Mouse (Mus musculus): ENCODE results near the gene Rpl23. TPM values are rescaled to one million over a fixed set of nuclear protein-coding genes. Genes with fewer than 3 reads are reported as not detected.

Rpl23 gene
- 596 and 632 TPM in 2 replicates for polyA plus RNA-seq (2015; fragmentation: Nextera tagmentation; extraction: Ambion mirVana)

GRCm38 (mm10) chr11:97781832-97782563 lies at the start of gene Rpl23:
Rpl23 (minus strand) TSS chr11:97782437.
- ATAC-seq (ENCODE audit: insufficient number of reproducible peaks, insufficient read depth, low FRiP score, low TSS enrichment, low read depth) = peak; percentile 91
- Histone ChIP-seq H3K36me3 (peaks cover 40% of the 10 kb centered on the region), H3K27ac (peak within 1 kb of the TSS; percentile 95), H3K27me3 (no peaks in the 10 kb centered on the region), H3K4me1 (peaks cover 20% of the 10 kb centered on the region), H3K4me2 (peak within 1 kb of the TSS; percentile 70), H3K9ac (peak within 1 kb of the TSS; percentile 97), H3K4me3 (peak within 1 kb of the TSS; percentile 79), H3K9me3 (no peaks in the 10 kb centered on the region)
- under 1% methylated on average over 67 of the region's 67 CpGs for WGBS

GRCm38 (mm10) chr11:97832001-97832400 lies 49.8 kb upstream of the Rpl23 start:
- Histone ChIP-seq H3K4me3 (no peak overlapping the region), H3K9ac (no peak overlapping the region), H3K27me3 (no peaks in the 10 kb centered on the region), H3K4me2 (no peak overlapping the region), H3K4me1 (no peaks in the 10 kb centered on the region), H3K27ac (no peak overlapping the region), H3K9me3 (no peaks in the 10 kb centered on the region), H3K36me3 (peaks cover 90% of the 10 kb centered on the region)
- ATAC-seq (ENCODE audit: insufficient number of reproducible peaks, insufficient read depth, low FRiP score, low TSS enrichment, low read depth) = no peak
- 87% methylated on average over 11 of the region's 11 CpGs for WGBS

- WGBS = 86% methylated on average over 6 of the region's 6 CpGs
- no peaks in the 10 kb centered on the region for H3K4me1 ChIP-seq
- no peaks in the 10 kb centered on the region for H3K27me3 ChIP-seq
- H3K9me3 ChIP-seq = no peaks in the 10 kb centered on the region
- no peak overlapping the region for H3K4me3 ChIP-seq
- H3K36me3 ChIP-seq = peaks cover 90% of the 10 kb centered on the region
- no peak overlapping the region for H3K27ac ChIP-seq
- H3K4me2 ChIP-seq = no peak overlapping the region
- H3K9ac ChIP-seq = 0 out of 2 replicates have a peak overlapping the region, but pooled peaks have one; percentile 21
- ATAC-seq (ENCODE audit: insufficient number of reproducible peaks, insufficient read depth, low FRiP score, low TSS enrichment, low read depth) = no peak
Measured at GRCm38 (mm10) chr11:97830501-97830900, 48.3 kb upstream of the Rpl23 start.

GRCm38 (mm10) chr11:97829913-97830476 lies 47.8 kb upstream of the Rpl23 start:
- H3K36me3 ChIP-seq = peaks cover 90% of the 10 kb centered on the region
- WGBS = 78% methylated on average over 12 of the region's 12 CpGs
- H3K4me3 ChIP-seq = no peak overlapping the region
- H3K27me3 ChIP-seq = no peaks in the 10 kb centered on the region
- no peak overlapping the region for H3K4me2 ChIP-seq
- no peaks in the 10 kb centered on the region for H3K9me3 ChIP-seq
- ATAC-seq (ENCODE audit: insufficient number of reproducible peaks, insufficient read depth, low FRiP score, low TSS enrichment, low read depth) = no peak
- H3K4me1 ChIP-seq = no peaks in the 10 kb centered on the region
- no peak overlapping the region for H3K27ac ChIP-seq
- 0 out of 2 replicates have a peak overlapping the region, but pooled peaks have one; percentile 21 for H3K9ac ChIP-seq

- H3K36me3 ChIP-seq = peaks cover 90% of the 10 kb centered on the region
- H3K4me1 ChIP-seq = no peaks in the 10 kb centered on the region
- no peak overlapping the region for H3K9ac ChIP-seq
- WGBS = 91% methylated on average over 7 of the region's 7 CpGs
- no peak overlapping the region for H3K27ac ChIP-seq
- no peaks in the 10 kb centered on the region for H3K27me3 ChIP-seq
- no peaks in the 10 kb centered on the region for H3K9me3 ChIP-seq
- H3K4me2 ChIP-seq = no peak overlapping the region
- no peak for ATAC-seq (ENCODE audit: insufficient number of reproducible peaks, insufficient read depth, low FRiP score, low TSS enrichment, low read depth)
- H3K4me3 ChIP-seq = no peak overlapping the region
Measured at GRCm38 (mm10) chr11:97829365-97829764, 47.1 kb upstream of the Rpl23 start.

GRCm38 (mm10) chr11:97827654-97828053 lies 45.4 kb upstream of the Rpl23 start:
- no peaks in the 10 kb centered on the region for H3K4me1 ChIP-seq
- WGBS = 82% methylated on average over 6 of the region's 6 CpGs
- H3K36me3 ChIP-seq = peaks cover 87% of the 10 kb centered on the region
- ATAC-seq (ENCODE audit: insufficient number of reproducible peaks, insufficient read depth, low FRiP score, low TSS enrichment, low read depth) = no peak
- H3K9me3 ChIP-seq = no peaks in the 10 kb centered on the region
- no peak overlapping the region for H3K9ac ChIP-seq
- H3K4me3 ChIP-seq = no peak overlapping the region
- no peak overlapping the region for H3K27ac ChIP-seq
- H3K4me2 ChIP-seq = no peak overlapping the region
- H3K27me3 ChIP-seq = no peaks in the 10 kb centered on the region

GRCm38 (mm10) chr11:97826414-97826813 lies 44.2 kb upstream of the Rpl23 start:
- ATAC-seq (ENCODE audit: insufficient number of reproducible peaks, insufficient read depth, low FRiP score, low TSS enrichment, low read depth) = no peak
- H3K4me2 ChIP-seq = no peak overlapping the region
- no peaks in the 10 kb centered on the region for H3K27me3 ChIP-seq
- no peaks in the 10 kb centered on the region for H3K4me1 ChIP-seq
- no peak overlapping the region for H3K27ac ChIP-seq
- no peak overlapping the region for H3K4me3 ChIP-seq
- peaks cover 86% of the 10 kb centered on the region for H3K36me3 ChIP-seq
- no peaks in the 10 kb centered on the region for H3K9me3 ChIP-seq
- 87% methylated on average over 7 of the region's 7 CpGs for WGBS
- no peak overlapping the region for H3K9ac ChIP-seq

- no peaks in the 10 kb centered on the region for H3K9me3 ChIP-seq
- H3K27me3 ChIP-seq = no peaks in the 10 kb centered on the region
- ATAC-seq (ENCODE audit: insufficient number of reproducible peaks, insufficient read depth, low FRiP score, low TSS enrichment, low read depth) = no peak
- no peak overlapping the region for H3K9ac ChIP-seq
- no peak overlapping the region for H3K27ac ChIP-seq
- H3K4me2 ChIP-seq = no peak overlapping the region
- H3K4me3 ChIP-seq = no peak overlapping the region
- peaks cover 88% of the 10 kb centered on the region for H3K36me3 ChIP-seq
- H3K4me1 ChIP-seq = no peaks in the 10 kb centered on the region
- 88% methylated on average over 9 of the region's 9 CpGs for WGBS
Measured at GRCm38 (mm10) chr11:97825971-97826370, 43.7 kb upstream of the Rpl23 start.

GRCm38 (mm10) chr11:97825295-97825694 lies 43.1 kb upstream of the Rpl23 start:
- no peak overlapping the region for H3K4me2 ChIP-seq
- no peak overlapping the region for H3K4me3 ChIP-seq
- no peak overlapping the region for H3K27ac ChIP-seq
- no peak for ATAC-seq (ENCODE audit: insufficient number of reproducible peaks, insufficient read depth, low FRiP score, low TSS enrichment, low read depth)
- no peaks in the 10 kb centered on the region for H3K27me3 ChIP-seq
- 90% methylated on average over 10 of the region's 10 CpGs for WGBS
- H3K9me3 ChIP-seq = no peaks in the 10 kb centered on the region
- H3K9ac ChIP-seq = no peak overlapping the region
- peaks cover 91% of the 10 kb centered on the region for H3K36me3 ChIP-seq
- H3K4me1 ChIP-seq = no peaks in the 10 kb centered on the region

GRCm38 (mm10) chr11:97824895-97825294 lies 42.7 kb upstream of the Rpl23 start:
- H3K27ac ChIP-seq = no peak overlapping the region
- WGBS = 83% methylated on average over 6 of the region's 6 CpGs
- no peak overlapping the region for H3K9ac ChIP-seq
- no peak overlapping the region for H3K4me3 ChIP-seq
- no peaks in the 10 kb centered on the region for H3K27me3 ChIP-seq
- no peaks in the 10 kb centered on the region for H3K4me1 ChIP-seq
- ATAC-seq (ENCODE audit: insufficient number of reproducible peaks, insufficient read depth, low FRiP score, low TSS enrichment, low read depth) = no peak
- no peaks in the 10 kb centered on the region for H3K9me3 ChIP-seq
- no peak overlapping the region for H3K4me2 ChIP-seq
- peaks cover 90% of the 10 kb centered on the region for H3K36me3 ChIP-seq

- Histone ChIP-seq H3K27ac (no peak overlapping the region), H3K9me3 (no peaks in the 10 kb centered on the region), H3K4me1 (peaks cover 2% of the 10 kb centered on the region; the same call in 1 of the 2 replicates), H3K4me3 (no peak overlapping the region), H3K36me3 (peaks cover 90% of the 10 kb centered on the region), H3K4me2 (no peak overlapping the region), H3K9ac (no peak overlapping the region), H3K27me3 (no peaks in the 10 kb centered on the region)
- WGBS = 93% methylated on average over 11 of the region's 11 CpGs
- ATAC-seq (ENCODE audit: insufficient number of reproducible peaks, insufficient read depth, low FRiP score, low TSS enrichment, low read depth) = no peak
Measured at GRCm38 (mm10) chr11:97824168-97824567, 41.9 kb upstream of the Rpl23 start.
